Mouse (Mus musculus): ENCODE measurements around the gene Hist4h4. TPM values are rescaled to one million over a fixed set of nuclear protein-coding genes. Genes with fewer than 3 reads are reported as not detected.

Hist4h4 gene
- polyA plus RNA-seq, 1 experiment = 2.6 TPM

DNA sequence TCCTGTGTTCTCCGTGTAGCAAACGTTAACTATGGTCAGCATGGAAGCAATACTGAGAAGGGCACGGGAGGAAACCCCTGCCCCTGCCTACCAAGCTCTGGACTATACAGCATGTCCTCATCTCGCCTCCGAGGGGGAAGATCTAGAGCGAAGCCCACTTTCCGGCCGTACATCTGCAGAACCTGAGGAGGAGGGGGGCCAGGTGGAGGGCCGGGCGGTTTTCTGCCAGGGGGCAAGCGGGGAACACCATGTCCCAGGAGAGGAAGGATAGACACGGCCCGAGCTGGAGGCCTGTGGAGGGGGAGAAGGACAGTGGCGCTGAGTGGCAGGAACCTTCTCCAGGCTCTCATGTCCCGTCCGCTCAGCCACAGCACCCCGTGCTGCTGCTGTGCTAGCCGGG is 16.9 kb upstream of the Hist4h4 start:
- H3K4me3 ChIP-seq (replicated peaks) = no peak overlapping the region
- peaks cover 94% of the 10 kb centered on the region for H3K36me3 ChIP-seq (ENCODE audit: control insufficient read depth)
- no peaks in the 10 kb centered on the region for H3K27me3 ChIP-seq (ENCODE audit: control insufficient read depth)
- H3K4me1 ChIP-seq (ENCODE audit: control insufficient read depth) = peaks cover 6% of the 10 kb centered on the region
- TF ChIP-seq TAL1 (IDR thresholded peaks at IDR 0.05; ENCODE audit: low read length) (no peak), GATA1 (IDR thresholded peaks at IDR 0.05; ENCODE audit: low read length) (no peak)
- no peaks in the 10 kb centered on the region for H3K9me3 ChIP-seq (ENCODE audit: control insufficient read depth, low read length)

DNA sequence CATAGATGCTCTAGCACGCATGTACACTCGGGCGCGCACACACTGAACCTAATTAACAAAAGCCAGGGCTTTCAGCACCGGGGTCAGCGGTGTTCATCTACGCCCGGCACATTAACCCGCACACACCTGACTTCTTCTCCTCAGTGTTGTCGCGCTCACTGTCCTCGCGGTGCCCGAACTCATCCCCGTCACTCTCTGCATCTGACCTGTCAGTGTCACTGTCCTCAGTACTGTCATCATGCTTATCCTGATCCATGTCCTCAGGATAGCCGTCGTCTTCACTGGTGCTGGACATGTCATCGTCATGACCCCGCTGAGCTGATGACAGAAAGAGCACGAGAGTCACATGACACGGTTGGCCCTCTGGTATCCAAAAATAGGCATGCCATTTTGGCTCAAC is 16.2 kb upstream of the Hist4h4 start:
- Histone ChIP-seq H3K36me3 (ENCODE audit: control insufficient read depth) (peaks cover 96% of the 10 kb centered on the region), H3K9me3 (ENCODE audit: control insufficient read depth, low read length) (no peaks in the 10 kb centered on the region), H3K27me3 (ENCODE audit: control insufficient read depth) (no peaks in the 10 kb centered on the region), H3K4me1 (ENCODE audit: control insufficient read depth) (peaks cover 4% of the 10 kb centered on the region; the same call in 1 of the 2 replicates), H3K4me3 (replicated peaks) (no peak overlapping the region)
- TF ChIP-seq GATA1 (IDR thresholded peaks at IDR 0.05; ENCODE audit: low read length) = no peak
- TF ChIP-seq TAL1 (IDR thresholded peaks at IDR 0.05; ENCODE audit: low read length) = no peak

DNA sequence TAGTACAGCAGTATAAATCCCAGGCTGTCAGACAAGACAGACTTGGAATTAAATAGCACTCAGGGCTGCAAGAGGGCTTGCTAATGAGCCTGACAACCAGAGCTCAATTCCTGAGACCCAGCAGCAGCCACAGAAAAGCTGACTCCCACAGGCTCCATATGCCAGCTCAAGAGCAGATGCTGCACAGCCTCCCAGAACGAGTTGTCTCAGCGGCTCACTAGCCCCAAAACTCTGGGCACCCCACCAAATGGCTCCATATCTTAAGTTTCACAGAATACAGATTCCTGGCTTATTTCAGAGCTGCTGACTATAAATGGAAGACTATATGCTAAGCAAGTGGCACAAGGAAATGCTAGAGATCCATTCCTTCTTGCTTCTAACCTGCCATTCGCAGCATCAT is 13.3 kb upstream of the Hist4h4 start:
- no peaks in the 10 kb centered on the region for H3K27me3 ChIP-seq (ENCODE audit: control insufficient read depth)
- H3K36me3 ChIP-seq (ENCODE audit: control insufficient read depth) = peaks cover 99% of the 10 kb centered on the region
- H3K4me3 ChIP-seq (replicated peaks) = no peak overlapping the region
- H3K9me3 ChIP-seq (ENCODE audit: control insufficient read depth, low read length) = no peaks in the 10 kb centered on the region
- TF ChIP-seq GATA1 (IDR thresholded peaks at IDR 0.05; ENCODE audit: low read length) = no peak
- H3K4me1 ChIP-seq (ENCODE audit: control insufficient read depth) = peaks cover 2% of the 10 kb centered on the region

DNA sequence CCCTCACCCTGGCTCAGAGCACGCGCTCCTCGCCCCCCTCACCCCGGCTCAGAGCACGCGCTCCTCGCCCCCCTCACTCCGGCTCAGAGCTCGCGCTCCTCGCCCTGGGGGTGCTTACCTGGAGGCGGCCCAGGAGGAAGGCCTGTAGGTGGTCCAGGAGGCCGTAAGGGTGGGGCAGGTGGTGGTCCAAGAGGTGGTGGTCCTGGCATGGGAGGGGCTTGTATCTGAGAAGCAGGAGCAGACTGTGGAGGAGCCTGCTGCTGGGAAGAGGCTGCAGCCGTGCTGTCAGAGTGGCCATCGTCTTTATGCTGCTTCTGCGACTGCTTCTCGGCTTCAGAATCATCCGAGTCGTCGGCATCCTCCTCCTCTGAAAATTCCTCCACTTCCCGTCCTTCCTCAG is 12.6 kb upstream of the Hist4h4 start:
- H3K27me3 ChIP-seq (ENCODE audit: control insufficient read depth) = no peaks in the 10 kb centered on the region
- H3K36me3 ChIP-seq (ENCODE audit: control insufficient read depth) = peaks cover 99% of the 10 kb centered on the region
- TF ChIP-seq GATA1 (IDR thresholded peaks at IDR 0.05; ENCODE audit: low read length) (no peak), TAL1 (IDR thresholded peaks at IDR 0.05; ENCODE audit: low read length) (no peak)
- no peak overlapping the region for H3K4me3 ChIP-seq (replicated peaks)
- H3K9me3 ChIP-seq (ENCODE audit: control insufficient read depth, low read length) = no peaks in the 10 kb centered on the region
- H3K4me1 ChIP-seq (ENCODE audit: control insufficient read depth) = peaks cover 3% of the 10 kb centered on the region

DNA sequence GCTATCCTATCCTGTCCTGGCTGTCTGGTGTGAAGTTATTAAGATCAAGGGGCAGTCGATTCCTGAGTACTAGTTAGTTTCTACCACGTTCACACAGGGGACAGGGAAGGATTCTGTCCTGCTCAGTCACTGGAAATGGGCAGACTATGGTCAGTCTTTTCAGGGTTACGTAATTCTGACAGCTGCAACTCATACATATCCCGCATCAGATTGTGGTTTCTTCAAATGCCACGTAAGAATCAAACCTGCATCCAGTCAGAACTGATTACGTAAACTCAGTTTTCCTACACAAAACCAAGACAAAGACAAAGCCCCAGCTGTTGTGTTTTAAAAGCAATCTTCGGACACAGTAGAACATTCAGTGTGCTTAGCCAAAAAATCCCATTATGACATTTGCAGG is 11.2 kb upstream of the Hist4h4 start:
- Histone ChIP-seq H3K36me3 (ENCODE audit: control insufficient read depth) (peaks cover 99% of the 10 kb centered on the region), H3K9me3 (ENCODE audit: control insufficient read depth, low read length) (no peaks in the 10 kb centered on the region), H3K4me1 (ENCODE audit: control insufficient read depth) (peaks cover 11% of the 10 kb centered on the region), H3K27me3 (ENCODE audit: control insufficient read depth) (no peaks in the 10 kb centered on the region), H3K4me3 (replicated peaks) (no peak overlapping the region)
- no peak for TF ChIP-seq TAL1 (IDR thresholded peaks at IDR 0.05; ENCODE audit: low read length)
- no peak for TF ChIP-seq GATA1 (IDR thresholded peaks at IDR 0.05; ENCODE audit: low read length)

DNA sequence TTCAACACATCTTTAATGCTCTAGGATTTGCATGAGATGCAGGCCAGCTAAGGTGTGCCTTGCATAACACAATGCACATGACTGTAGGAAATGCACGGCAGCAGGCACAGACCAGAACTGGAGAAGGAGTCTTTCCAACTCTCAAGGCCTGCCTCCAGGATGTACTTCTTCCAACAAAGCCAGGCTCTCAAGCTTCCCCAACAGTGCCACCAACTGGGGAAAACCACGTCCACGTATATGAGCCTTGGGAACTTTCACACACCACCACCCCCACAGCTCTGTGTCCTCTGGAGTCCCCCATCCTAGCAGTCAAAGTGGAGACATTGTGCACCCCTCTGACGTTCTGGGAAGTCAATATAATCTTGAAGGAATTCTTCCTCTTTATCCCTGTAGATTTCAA is 8.9 kb upstream of the Hist4h4 start:
- Histone ChIP-seq H3K27me3 (ENCODE audit: control insufficient read depth) (no peaks in the 10 kb centered on the region), H3K36me3 (ENCODE audit: control insufficient read depth) (peaks cover 86% of the 10 kb centered on the region), H3K4me3 (replicated peaks) (no peak overlapping the region), H3K9me3 (ENCODE audit: control insufficient read depth, low read length) (no peaks in the 10 kb centered on the region), H3K4me1 (ENCODE audit: control insufficient read depth) (peaks cover 25% of the 10 kb centered on the region)
- no peak for TF ChIP-seq TAL1 (IDR thresholded peaks at IDR 0.05; ENCODE audit: low read length)
- no peak for TF ChIP-seq GATA1 (IDR thresholded peaks at IDR 0.05; ENCODE audit: low read length)

DNA sequence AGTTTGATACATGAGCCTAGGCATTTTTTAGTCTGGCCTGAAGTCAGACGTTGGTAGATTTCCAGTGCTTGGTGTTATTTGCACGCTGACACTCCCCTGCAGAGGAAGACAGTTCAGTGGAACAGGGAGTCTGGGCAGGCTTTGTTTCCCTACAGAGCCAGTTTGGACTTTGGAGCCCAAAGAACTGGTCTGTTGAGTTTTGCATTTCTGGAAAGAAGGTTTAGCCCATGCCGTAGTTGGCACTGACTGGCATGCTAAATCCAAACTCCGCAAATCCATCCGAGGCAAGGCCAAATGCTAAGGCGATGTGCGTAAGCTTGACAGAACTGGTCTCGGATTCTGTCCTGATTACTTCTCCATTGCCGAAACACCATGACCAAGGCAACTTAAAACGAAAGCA is 7.0 kb upstream of the Hist4h4 start:
- no peak overlapping the region for H3K4me3 ChIP-seq (replicated peaks)
- TF ChIP-seq TAL1 (IDR thresholded peaks at IDR 0.05; ENCODE audit: low read length) = no peak
- no peak for TF ChIP-seq GATA1 (IDR thresholded peaks at IDR 0.05; ENCODE audit: low read length)
- H3K36me3 ChIP-seq (ENCODE audit: control insufficient read depth) = peaks cover 70% of the 10 kb centered on the region
- peaks cover 43% of the 10 kb centered on the region for H3K4me1 ChIP-seq (ENCODE audit: control insufficient read depth)
- H3K9me3 ChIP-seq (ENCODE audit: control insufficient read depth, low read length) = no peaks in the 10 kb centered on the region
- H3K27me3 ChIP-seq (ENCODE audit: control insufficient read depth) = no peaks in the 10 kb centered on the region

DNA sequence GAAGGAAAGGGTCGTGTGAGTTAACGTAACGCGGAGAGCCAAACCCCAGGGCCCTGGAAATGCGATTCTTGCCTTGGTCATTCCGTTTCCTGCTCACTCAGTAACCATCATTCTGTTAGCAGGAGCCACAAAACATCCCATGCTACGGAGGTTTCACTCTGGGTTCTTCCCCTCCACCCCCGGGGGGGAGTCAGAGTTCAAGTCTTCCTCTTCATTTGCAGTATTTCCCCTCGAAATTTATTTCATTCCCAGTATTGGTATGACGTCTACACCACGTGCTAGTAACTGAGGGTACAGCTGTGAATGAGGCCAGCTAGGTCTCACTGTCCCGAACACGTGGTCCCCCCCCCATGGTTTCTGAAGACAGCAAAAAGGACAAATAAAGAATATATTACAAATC is 5.5 kb upstream of the Hist4h4 start:
- TF ChIP-seq GATA1 (IDR thresholded peaks at IDR 0.05; ENCODE audit: low read length) (no peak), TAL1 (IDR thresholded peaks at IDR 0.05; ENCODE audit: low read length) (no peak)
- Histone ChIP-seq H3K4me3 (replicated peaks) (peak overlapping the region; percentile 71), H3K27me3 (ENCODE audit: control insufficient read depth) (no peaks in the 10 kb centered on the region), H3K9me3 (ENCODE audit: control insufficient read depth, low read length) (no peaks in the 10 kb centered on the region), H3K4me1 (ENCODE audit: control insufficient read depth) (peaks cover 56% of the 10 kb centered on the region), H3K36me3 (ENCODE audit: control insufficient read depth) (peaks cover 56% of the 10 kb centered on the region)

DNA sequence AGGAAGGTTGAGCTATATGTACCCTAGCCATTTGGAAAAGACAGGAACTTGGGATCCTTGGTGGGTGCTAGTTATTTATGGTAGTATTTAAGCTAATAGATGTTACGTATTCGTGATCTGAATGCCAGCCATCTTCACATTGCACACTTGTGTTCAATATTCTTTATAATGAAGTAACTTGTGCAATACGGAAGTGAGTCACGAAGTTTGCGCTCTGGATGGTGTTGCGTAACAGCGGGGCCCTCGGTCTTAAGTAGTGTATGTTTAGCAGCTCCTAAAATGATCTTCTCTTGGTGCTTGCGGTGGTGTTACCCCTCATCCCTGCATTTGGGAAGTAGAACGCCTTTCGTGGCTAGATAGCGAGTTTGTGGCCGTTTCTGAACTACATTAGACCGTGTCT is 4.9 kb upstream of the Hist4h4 start:
- no peaks in the 10 kb centered on the region for H3K9me3 ChIP-seq (ENCODE audit: control insufficient read depth, low read length)
- H3K4me1 ChIP-seq (ENCODE audit: control insufficient read depth) = peaks cover 61% of the 10 kb centered on the region
- peak overlapping the region; percentile 71 for H3K4me3 ChIP-seq (replicated peaks)
- no peak for TF ChIP-seq TAL1 (IDR thresholded peaks at IDR 0.05; ENCODE audit: low read length)
- TF ChIP-seq GATA1 (IDR thresholded peaks at IDR 0.05; ENCODE audit: low read length) = no peak
- peaks cover 50% of the 10 kb centered on the region for H3K36me3 ChIP-seq (ENCODE audit: control insufficient read depth)
- H3K27me3 ChIP-seq (ENCODE audit: control insufficient read depth) = no peaks in the 10 kb centered on the region

DNA sequence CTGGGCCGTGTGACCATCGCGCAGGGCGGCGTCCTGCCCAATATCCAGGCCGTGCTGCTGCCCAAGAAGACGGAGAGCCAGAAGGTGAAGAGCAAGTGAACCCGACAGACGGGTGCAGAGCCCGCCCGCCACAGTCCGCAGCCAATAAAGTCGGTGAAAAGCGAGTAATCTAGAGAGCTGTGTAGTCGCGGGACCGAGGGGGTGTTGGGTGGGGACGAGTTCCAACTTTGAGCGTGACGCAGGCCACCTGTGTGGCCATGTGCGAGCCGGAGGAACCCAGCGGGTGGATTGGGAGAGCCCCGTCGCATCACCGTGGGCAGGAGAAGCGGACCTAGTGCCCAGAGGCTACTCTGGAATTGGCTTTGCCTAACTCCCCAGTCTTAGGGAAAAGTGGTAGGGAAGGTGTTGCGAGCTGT is 4.4 kb upstream of the Hist4h4 start:
- Histone ChIP-seq H3K4me3 (replicated peaks) (peak overlapping the region; percentile 71), H3K4me1 (ENCODE audit: control insufficient read depth) (peaks cover 64% of the 10 kb centered on the region), H3K9me3 (ENCODE audit: control insufficient read depth, low read length) (no peaks in the 10 kb centered on the region), H3K36me3 (ENCODE audit: control insufficient read depth) (peaks cover 45% of the 10 kb centered on the region), H3K27me3 (ENCODE audit: control insufficient read depth) (no peaks in the 10 kb centered on the region)
- no peak for TF ChIP-seq TAL1 (IDR thresholded peaks at IDR 0.05; ENCODE audit: low read length)
- no peak for TF ChIP-seq GATA1 (IDR thresholded peaks at IDR 0.05; ENCODE audit: low read length)

Measured in erythroblast, embryonic 14.5 days (primary cell).